18 mouse cellular contexts compared by ENCODE assay signal in the genomic region with DNA sequence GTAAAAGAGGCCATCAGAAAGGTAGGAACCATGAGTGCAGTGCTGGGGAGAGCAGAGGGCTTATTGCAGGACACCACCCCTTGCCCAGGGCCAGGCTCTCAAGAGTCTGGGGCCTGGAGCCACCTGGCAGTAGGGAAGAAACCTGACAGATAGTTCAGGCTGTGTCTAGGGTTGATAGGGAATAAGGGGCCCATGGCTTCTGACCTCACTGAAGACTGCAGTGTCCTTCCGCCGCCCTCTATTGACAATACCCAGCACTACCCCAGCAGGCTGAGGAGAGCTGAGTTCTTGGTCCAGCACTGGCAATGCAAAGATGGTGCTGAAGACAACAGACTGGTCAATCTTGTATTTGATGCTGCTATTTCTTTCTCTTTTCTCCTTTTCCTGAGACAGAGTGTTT. TPM values are rescaled to one million over a fixed set of nuclear protein-coding genes. Genes with fewer than 3 reads are reported as not detected.
DNase-seq lines count a peak whose midpoint lies in the region; ATAC-seq and TF ChIP-seq lines count a peak whose summit lies in the region.
"Had no signal": no experiment of that assay in that cellular context is flagged by ENCODE, and none has a peak within 500 bp of the region (broad histone marks: within the 10 kb centered on the region; RNA-seq: fewer than 3 reads in every experiment).

No protein-coding gene starts in this region.

- H3K4me2 ChIP-seq in kidney, postnatal 0 days (ENCODE audit: low read length): no peak overlapping the region
- no peak overlapping the region for H3K4me2 ChIP-seq in kidney, embryonic 15.5 days
- H3K4me2 ChIP-seq in liver, embryonic 14.5 days (ENCODE audit: low read depth): no peak overlapping the region
- no peak overlapping the region for H3K4me2 ChIP-seq in neural tube, embryonic 15.5 days
- H3K4me2 ChIP-seq: heart, embryonic 11.5 days; limb, embryonic 13.5 days had no signal

- DNase-seq in kidney, postnatal 0 days (ENCODE audit: low spot score): no peak
- DNase-seq in A20 (ENCODE audit: low read depth, low spot score) (peak; percentile 43), ES-CJ7 (ENCODE audit: low read depth, low spot score) (peak; percentile 24)
- no peak for DNase-seq in liver, embryonic 14.5 days (ENCODE audit: low read depth in 3 of 3, low spot score in 3 of 3)
- no peak for DNase-seq in frontal cortex, postnatal 14 days (ENCODE audit: low spot score in 2 of 2)
- DNase-seq: layer of hippocampus, postnatal 36 days; thymus, postnatal 4 days had no signal

- 54% methylated on average over 2 of the region's 2 CpGs for WGBS in kidney, postnatal 0 days
- WGBS in kidney, embryonic 15.5 days: 67% methylated on average over 2 of the region's 2 CpGs
- 56% methylated on average over 2 of the region's 2 CpGs for WGBS in liver, embryonic 14.5 days (ENCODE audit: insufficient replicate concordance)
- WGBS in neural tube, embryonic 15.5 days: 75% methylated on average over 2 of the region's 2 CpGs

- H3K27ac ChIP-seq in kidney, postnatal 0 days: no peak overlapping the region
- no peak overlapping the region for H3K27ac ChIP-seq in kidney, embryonic 15.5 days
- no peak overlapping the region for H3K27ac ChIP-seq in liver, embryonic 14.5 days
- H3K27ac ChIP-seq in neural tube, embryonic 15.5 days (replicated peaks): no peak overlapping the region
- H3K27ac ChIP-seq: hindbrain, embryonic 10.5 days; limb, embryonic 13.5 days; midbrain, embryonic 10.5 days had no signal

- peak; percentile 22; the same call in 1 of the 2 replicates for TF ChIP-seq CTCF in kidney, postnatal 0 days (IDR thresholded peaks at IDR 0.05; ENCODE audit: low read depth)
- TF ChIP-seq CTCF in liver, embryonic 14.5 days (IDR thresholded peaks at IDR 0.05; ENCODE audit: low read depth): peak; percentile 64

- H3K9me3 ChIP-seq in kidney, postnatal 0 days (replicated peaks; ENCODE audit: low read length): no peaks in the 10 kb centered on the region
- H3K9me3 ChIP-seq in kidney, embryonic 15.5 days (replicated peaks): no peaks in the 10 kb centered on the region; the same call in 1 of the 2 replicates
- no peaks in the 10 kb centered on the region for H3K9me3 ChIP-seq in liver, embryonic 14.5 days (ENCODE audit: control insufficient read depth, low read length)
- no peaks in the 10 kb centered on the region for H3K9me3 ChIP-seq in neural tube, embryonic 15.5 days (replicated peaks)
- H3K9me3 ChIP-seq: limb, embryonic 13.5 days had no signal

- ATAC-seq in kidney, postnatal 0 days (replicated peaks; ENCODE audit: low FRiP score, low read depth): no peak
- ATAC-seq in kidney, embryonic 15.5 days (replicated peaks; ENCODE audit: low FRiP score): no peak
- peak; percentile 31; the same call in 1 of the 2 replicates for ATAC-seq in liver, embryonic 14.5 days (ENCODE audit: insufficient read depth)
- ATAC-seq in neural tube, embryonic 15.5 days (ENCODE audit: low FRiP score): no peak

- no peaks in the 10 kb centered on the region for H3K27me3 ChIP-seq in kidney, postnatal 0 days (ENCODE audit: insufficient read depth, low read length)
- H3K27me3 ChIP-seq in kidney, embryonic 15.5 days: no peaks in the 10 kb centered on the region
- H3K27me3 ChIP-seq in liver, embryonic 14.5 days (ENCODE audit: control insufficient read depth, insufficient read depth, low read length): no peaks in the 10 kb centered on the region
- H3K27me3 ChIP-seq in neural tube, embryonic 15.5 days (replicated peaks): no peaks in the 10 kb centered on the region
- H3K27me3 ChIP-seq: limb, embryonic 13.5 days had no signal

- no peak overlapping the region for H3K4me3 ChIP-seq in kidney, postnatal 0 days (replicated peaks; ENCODE audit: low read depth, low read length)
- no peak overlapping the region for H3K4me3 ChIP-seq in kidney, embryonic 15.5 days (replicated peaks)
- H3K4me3 ChIP-seq in liver, embryonic 14.5 days (ENCODE audit: insufficient read depth in 1 of 2, low read depth in 2 of 2, low read length in 2 of 2): no peak overlapping the region
- no peak overlapping the region for H3K4me3 ChIP-seq in neural tube, embryonic 15.5 days (replicated peaks)
- H3K4me3 ChIP-seq: erythroblast, embryonic 14.5 days; hindbrain, embryonic 10.5 days; limb, embryonic 13.5 days; midbrain, embryonic 10.5 days had no signal

- no peaks in the 10 kb centered on the region for H3K36me3 ChIP-seq in kidney, postnatal 0 days (ENCODE audit: insufficient read depth, low read length)
- no peaks in the 10 kb centered on the region for H3K36me3 ChIP-seq in kidney, embryonic 15.5 days
- H3K36me3 ChIP-seq in liver, embryonic 14.5 days (replicated peaks; ENCODE audit: control insufficient read depth, insufficient read depth, low read depth): no peaks in the 10 kb centered on the region
- H3K36me3 ChIP-seq in neural tube, embryonic 15.5 days: no peaks in the 10 kb centered on the region
- H3K36me3 ChIP-seq: hindbrain, embryonic 10.5 days; limb, embryonic 13.5 days; midbrain, embryonic 10.5 days had no signal

- H3K4me1 ChIP-seq in kidney, postnatal 0 days (replicated peaks; ENCODE audit: insufficient read depth, low read length): peaks cover 4% of the 10 kb centered on the region; the same call in 1 of the 2 replicates
- H3K4me1 ChIP-seq in kidney, embryonic 15.5 days: no peaks in the 10 kb centered on the region
- 0 out of 4 replicates have a peak, but pooled peaks cover 0 to 2% of the 10 kb centered on the region in 2 experiments for H3K4me1 ChIP-seq in liver, embryonic 14.5 days (replicated peaks; ENCODE audit: control insufficient read depth in 2 of 2, insufficient read depth in 2 of 2, low read length in 1 of 2)
- 0 out of 2 replicates have a peak, but pooled peaks cover 8% of the 10 kb centered on the region for H3K4me1 ChIP-seq in neural tube, embryonic 15.5 days

- no peak overlapping the region for H3K9ac ChIP-seq in kidney, postnatal 0 days (ENCODE audit: low read depth, low read length)
- no peak overlapping the region for H3K9ac ChIP-seq in kidney, embryonic 15.5 days
- no peak overlapping the region for H3K9ac ChIP-seq in liver, embryonic 14.5 days (replicated peaks)
- H3K9ac ChIP-seq in neural tube, embryonic 15.5 days (replicated peaks): no peak overlapping the region
- H3K9ac ChIP-seq: limb, embryonic 13.5 days had no signal

- TF ChIP-seq EP300 in liver, embryonic 14.5 days (IDR thresholded peaks at IDR 0.05; ENCODE audit: low read depth): no peak

RNA-seq across cellular contexts. Expression of a gene that starts 29.1 kb away (rescaled TPM):
- polyA plus RNA-seq in kidney, postnatal 0 days (2015; fragmentation: Nextera tagmentation; extraction: Ambion mirVana): 6.4 and 7.3 TPM in 2 replicates
- 10.1 and 11.6 TPM in 2 replicates for polyA plus RNA-seq in kidney, embryonic 15.5 days (2015; fragmentation: Nextera tagmentation; extraction: Ambion mirVana)
- 2.8 TPM in 2 replicates for polyA plus RNA-seq in liver, embryonic 14.5 days (2012; rRNA removed)
- 2.7 and 2.9 TPM in 2 replicates for polyA plus RNA-seq in liver, embryonic 14.5 days (2014; fragmentation: Nextera tagmentation; extraction: Ambion mirVana)
- 16.9 and 19.0 TPM in 2 replicates for polyA plus RNA-seq in neural tube, embryonic 15.5 days (2015; fragmentation: Nextera tagmentation; extraction: Ambion mirVana)

RNA-seq across cellular contexts. Expression of a gene that starts 47.2 kb away (rescaled TPM):
- polyA plus RNA-seq in kidney, postnatal 0 days (2015; fragmentation: Nextera tagmentation; extraction: Ambion mirVana): not detected in 2 replicates
- not detected in 2 replicates for polyA plus RNA-seq in kidney, embryonic 15.5 days (2015; fragmentation: Nextera tagmentation; extraction: Ambion mirVana)
- polyA plus RNA-seq in liver, embryonic 14.5 days (2012; rRNA removed): not detected in 2 replicates
- not detected in 2 replicates for polyA plus RNA-seq in liver, embryonic 14.5 days (2014; fragmentation: Nextera tagmentation; extraction: Ambion mirVana)
- not detected in 2 replicates for polyA plus RNA-seq in neural tube, embryonic 15.5 days (2015; fragmentation: Nextera tagmentation; extraction: Ambion mirVana)
- polyA plus RNA-seq: erythroblast, embryonic 14.5 days; frontal cortex, adult 2 months; heart, embryonic 11.5 days; hindbrain, embryonic 10.5 days; kidney, embryonic 16.5 days; limb, embryonic 13.5 days; midbrain, embryonic 10.5 days; neural tube, embryonic 11.5 days; stomach, embryonic 14.5 days had no signal

Comparison
In these comparisons a context has a peak if more than half of its experiments do, and no peak if none do; other contexts are left out.
1. DNase-seq: peak in A20 (single experiment) and ES-CJ7 (single experiment); none in kidney, postnatal 0 days (single experiment), liver, embryonic 14.5 days (0 of 3) and frontal cortex, postnatal 14 days (0 of 2).